Mouse (Mus musculus): ENCODE data around the gene Fam89b. TPM values are rescaled to one million over a fixed set of nuclear protein-coding genes. Genes with fewer than 3 reads are reported as not detected.

The Fam89b gene
- polyA plus RNA-seq, 2 experiments: 125 to 169 TPM

- Histone ChIP-seq H3K27me3 (ENCODE audit: control insufficient read depth, insufficient read depth, low read length) (no peaks in the 10 kb centered on the region), H3K9ac (ENCODE audit: low read depth, low read length, severe bottlenecking) (no peak overlapping the region), H3K27ac (replicated peaks; ENCODE audit: low read depth, low read length) (no peak overlapping the region), H3K9me3 (ENCODE audit: control insufficient read depth, low read length) (no peaks in the 10 kb centered on the region), H3K36me3 (ENCODE audit: control insufficient read depth, insufficient read depth, low read length) (peaks cover 68% of the 10 kb centered on the region), H3K4me1 (ENCODE audit: control insufficient read depth, insufficient read depth, low read length) (peaks cover 13% of the 10 kb centered on the region), H3K4me3 (replicated peaks; ENCODE audit: low read length) (no peak overlapping the region), H3K4me2 (replicated peaks; ENCODE audit: low read depth, low read length, severe bottlenecking) (no peak overlapping the region)
- TF ChIP-seq POLR2A (IDR thresholded peaks at IDR 0.05; ENCODE audit: borderline replicate concordance, extremely low read depth, insufficient read depth, insufficient read length): no peak
- DNase-seq (ENCODE audit: low spot score): no peak
- ATAC-seq (ENCODE audit: low FRiP score, low read depth): no peak
- 94% methylated on average over 6 of the region's 6 CpGs for WGBS
These were observed 19.4 kb downstream of the Fam89b start for GRCm38 (mm10) chr19:5710068-5710467.

- Histone ChIP-seq H3K4me1 (ENCODE audit: control insufficient read depth, insufficient read depth, low read length) (peaks cover 9% of the 10 kb centered on the region; the same call in 1 of the 2 replicates), H3K27me3 (ENCODE audit: control insufficient read depth, insufficient read depth, low read length) (no peaks in the 10 kb centered on the region), H3K36me3 (ENCODE audit: control insufficient read depth, insufficient read depth, low read length) (peaks cover 71% of the 10 kb centered on the region), H3K9me3 (ENCODE audit: control insufficient read depth, low read length) (no peaks in the 10 kb centered on the region), H3K4me2 (replicated peaks; ENCODE audit: low read depth, low read length, severe bottlenecking) (no peak overlapping the region), H3K9ac (ENCODE audit: low read depth, low read length, severe bottlenecking) (no peak overlapping the region), H3K4me3 (replicated peaks; ENCODE audit: low read length) (no peak overlapping the region), H3K27ac (replicated peaks; ENCODE audit: low read depth, low read length) (peak overlapping the region; percentile 45)
- 35% methylated on average over 10 of the region's 10 CpGs for WGBS
- ATAC-seq (ENCODE audit: low FRiP score, low read depth) (peak; percentile 54), DNase-seq (ENCODE audit: low spot score) (peak; percentile 60)
- no peak for TF ChIP-seq POLR2A (IDR thresholded peaks at IDR 0.05; ENCODE audit: borderline replicate concordance, extremely low read depth, insufficient read depth, insufficient read length)
These were observed 24.5 kb downstream of the Fam89b start for GRCm38 (mm10) chr19:5704801-5705571.

- WGBS: 66% methylated on average over 17 of the region's 17 CpGs
- ATAC-seq (ENCODE audit: low FRiP score, low read depth): peak; percentile 12
- peaks cover 75% of the 10 kb centered on the region for H3K36me3 ChIP-seq (ENCODE audit: control insufficient read depth, insufficient read depth, low read length)
These were observed 25.2 kb downstream of the Fam89b start, which contains the start of gene Kcnk7 for GRCm38 (mm10) chr19:5704163-5704800. Gene Kcnk7 (plus strand): TSS chr19:5704367.

GRCm38 (mm10) chr19:5695849-5696462 lies 33.5 kb downstream of the Fam89b start:
- H3K4me3 ChIP-seq (replicated peaks; ENCODE audit: low read length): no peak overlapping the region
- 16% methylated on average over 41 of the region's 41 CpGs for whole genome bisulfite sequencing
- H3K9me3 ChIP-seq (ENCODE audit: control insufficient read depth, low read length): no peaks in the 10 kb centered on the region
- H3K36me3 ChIP-seq (ENCODE audit: control insufficient read depth, insufficient read depth, low read length): peaks cover 94% of the 10 kb centered on the region
- H3K9ac ChIP-seq (ENCODE audit: low read depth, low read length, severe bottlenecking): no peak overlapping the region
- no peak overlapping the region for H3K27ac ChIP-seq (replicated peaks; ENCODE audit: low read depth, low read length)
- H3K27me3 ChIP-seq (ENCODE audit: control insufficient read depth, insufficient read depth, low read length): no peaks in the 10 kb centered on the region
- DNase-seq (ENCODE audit: low spot score) (no peak), ATAC-seq (ENCODE audit: low FRiP score, low read depth) (no peak; the same call in 1 of the 2 replicates)
- H3K4me2 ChIP-seq (replicated peaks; ENCODE audit: low read depth, low read length, severe bottlenecking): no peak overlapping the region
- no peak for TF ChIP-seq POLR2A (IDR thresholded peaks at IDR 0.05; ENCODE audit: borderline replicate concordance, extremely low read depth, insufficient read depth, insufficient read length)
- H3K4me1 ChIP-seq (ENCODE audit: control insufficient read depth, insufficient read depth, low read length): peaks cover 17% of the 10 kb centered on the region

More at GRCm38 (mm10) chr19:5704163-5704800, 25.2 kb downstream of the Fam89b start, which contains the start of gene Kcnk7:
- peaks cover 9% of the 10 kb centered on the region; the same call in 1 of the 2 replicates for H3K4me1 ChIP-seq (ENCODE audit: control insufficient read depth, insufficient read depth, low read length)
- H3K9ac ChIP-seq (ENCODE audit: low read depth, low read length, severe bottlenecking): no peak within 1 kb of the TSS
- peak within 1 kb of the TSS; percentile 45 for H3K27ac ChIP-seq (replicated peaks; ENCODE audit: low read depth, low read length)
- DNase-seq (ENCODE audit: low spot score): no peak
- no peaks in the 10 kb centered on the region for H3K27me3 ChIP-seq (ENCODE audit: control insufficient read depth, insufficient read depth, low read length)
- H3K9me3 ChIP-seq (ENCODE audit: control insufficient read depth, low read length): no peaks in the 10 kb centered on the region
- H3K4me2 ChIP-seq (replicated peaks; ENCODE audit: low read depth, low read length, severe bottlenecking): no peak within 1 kb of the TSS
- no peak for TF ChIP-seq POLR2A (IDR thresholded peaks at IDR 0.05; ENCODE audit: borderline replicate concordance, extremely low read depth, insufficient read depth, insufficient read length)
- no peak within 1 kb of the TSS for H3K4me3 ChIP-seq (replicated peaks; ENCODE audit: low read length)

- ATAC-seq (ENCODE audit: low FRiP score, low read depth): no peak
- H3K4me2 ChIP-seq (replicated peaks; ENCODE audit: low read depth, low read length, severe bottlenecking): no peak overlapping the region
- no peak overlapping the region for H3K4me3 ChIP-seq (replicated peaks; ENCODE audit: low read length)
- H3K36me3 ChIP-seq (ENCODE audit: control insufficient read depth, insufficient read depth, low read length): peaks cover 77% of the 10 kb centered on the region
- WGBS: 77% methylated on average over 6 of the region's 6 CpGs
- H3K9me3 ChIP-seq (ENCODE audit: control insufficient read depth, low read length): no peaks in the 10 kb centered on the region
- TF ChIP-seq POLR2A (IDR thresholded peaks at IDR 0.05; ENCODE audit: borderline replicate concordance, extremely low read depth, insufficient read depth, insufficient read length): no peak
- no peak overlapping the region for H3K9ac ChIP-seq (ENCODE audit: low read depth, low read length, severe bottlenecking)
- no peaks in the 10 kb centered on the region for H3K27me3 ChIP-seq (ENCODE audit: control insufficient read depth, insufficient read depth, low read length)
- peaks cover 26% of the 10 kb centered on the region for H3K4me1 ChIP-seq (ENCODE audit: control insufficient read depth, insufficient read depth, low read length)
- DNase-seq (ENCODE audit: low spot score): no peak
- no peak overlapping the region for H3K27ac ChIP-seq (replicated peaks; ENCODE audit: low read depth, low read length)
These were observed 35.7 kb downstream of the Fam89b start for GRCm38 (mm10) chr19:5693801-5694200.
